Mouse (Mus musculus) macrophage (primary cell): Measurements from ENCODE around the gene Ybx1. TPM values are rescaled to one million over a fixed set of nuclear protein-coding genes. Genes with fewer than 3 reads are reported as not detected.

Source experiments
- H3K27ac ChIP-seq: fragments of 350-480 bp; formaldehyde crosslinking; 2 replicates; pipeline ENCODE4 v1.9.0; 2021
- H3K36me3 ChIP-seq: fragments of 350-480 bp; formaldehyde crosslinking; 2 replicates; pipeline ENCODE4 v1.9.0; 2021; ENCODE audit errors: inconsistent target
- H3K4me3 ChIP-seq: fragments of 350-480 bp; formaldehyde crosslinking; 2 replicates; pipeline ENCODE4 v1.9.0; 2021; ENCODE audit errors: inconsistent target
- H3K79me2 ChIP-seq: fragments of 350-480 bp; formaldehyde crosslinking; 2 replicates; pipeline ENCODE4 v1.9.0; 2021; ENCODE audit errors: inconsistent target
- WGBS: methylation state at CpG from one replicate; pipeline ENCODE4 v1.1.7; 2026; ENCODE audit warnings: inconsistent platforms; ENCODE audit not compliant: missing documents; 5-methylcytosine and 5-hydroxymethylcytosine counted together
- polyA plus RNA-seq: library from polyadenylated mRNA; stranded (reverse); fragments of 250-400 nt; gene quantifications from 3 replicates; pipeline ENCODE4 v1.2.4, GENCODE M21; 2018; ENCODE audit warnings: inconsistent platforms
- total RNA-seq, 78 experiments: library from RNA; depleted of rRNA; stranded (reverse); fragments of 250-400 nt; gene quantifications; 1 replicate in 9 of 78; 2 replicates in 24 of 78; 3 replicates in 43 of 78; 4 replicates in 2 of 78; pipeline ENCODE4 v1.2.4; 2018; ENCODE audit warnings: inconsistent platforms in 56 of 78

Gene Ybx1
- total RNA-seq (2018; cell fraction: chromatin; rRNA removed): 100 to 1,000 TPM in 22 of 26 experiments, 10 to 100 TPM in 4; 48.6 to 330 (median 194) TPM
- total RNA-seq (2018; cell fraction: cytosol; rRNA removed): 100 to 1,000 TPM; 359 to 922 (median 522) TPM
- 100 to 1,000 TPM; 102 to 314 (median 168) TPM for total RNA-seq (2018; cell fraction: nucleus; rRNA removed)
- polyA plus RNA-seq: 671 to 1,591 TPM (median 793 TPM) in 3 replicates

- no peaks in the 10 kb centered on the region for H3K36me3 ChIP-seq
- under 1% methylated on average over 61 of the region's 61 CpGs for WGBS
- H3K27ac ChIP-seq: peak within 1 kb of the TSS; percentile 76
- peaks cover 41% of the 10 kb centered on the region for H3K79me2 ChIP-seq
- peak within 1 kb of the TSS; percentile 76 for H3K4me3 ChIP-seq
These were observed at the start of gene Ybx1 for GRCm38 (mm10) chr4:119294415-119295133. Gene Ybx1, minus strand, starts transcription at chr4:119294604.

GRCm38 (mm10) chr4:119338861-119339361 is 44.5 kb upstream of the Ybx1 start:
- Histone ChIP-seq H3K4me3 (no peak overlapping the region), H3K36me3 (no peaks in the 10 kb centered on the region), H3K79me2 (no peaks in the 10 kb centered on the region), H3K27ac (no peak overlapping the region)
- 11% methylated on average over 10 of the region's 10 CpGs for WGBS

DNA sequence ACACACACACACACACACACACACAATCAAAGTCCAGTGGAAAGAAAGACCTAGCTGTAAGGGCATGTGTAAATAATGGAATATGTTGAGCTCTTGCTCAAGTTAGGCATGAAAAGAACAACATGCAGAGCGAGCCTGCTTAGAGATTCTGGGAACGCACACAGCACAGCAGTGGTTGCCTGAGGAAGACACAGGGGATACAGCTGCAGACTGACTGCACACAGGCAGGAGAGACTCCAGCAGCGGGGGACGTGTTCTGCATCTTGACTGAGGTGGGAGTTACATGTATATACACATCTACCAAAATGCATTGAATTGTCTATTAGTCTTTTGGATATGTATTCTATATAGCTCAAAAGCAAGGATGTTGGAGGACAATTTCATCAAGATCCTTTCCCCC is 44.0 kb upstream of the Ybx1 start:
- no peaks in the 10 kb centered on the region for H3K36me3 ChIP-seq
- no peak overlapping the region for H3K4me3 ChIP-seq
- H3K79me2 ChIP-seq: no peaks in the 10 kb centered on the region
- no peak overlapping the region for H3K27ac ChIP-seq
- WGBS: 95% methylated on average over 4 of the region's 4 CpGs

GRCm38 (mm10) chr4:119333487-119333886 is 39.1 kb upstream of the Ybx1 start:
- H3K79me2 ChIP-seq: no peaks in the 10 kb centered on the region
- H3K36me3 ChIP-seq: no peaks in the 10 kb centered on the region
- 94% methylated on average over 5 of the region's 6 CpGs for WGBS
- H3K27ac ChIP-seq: no peak overlapping the region
- H3K4me3 ChIP-seq: no peak overlapping the region

- Histone ChIP-seq H3K27ac (peak overlapping the region; percentile 61), H3K4me3 (peak overlapping the region; percentile 78)
These were observed 26.6 kb upstream of the Ybx1 start for GRCm38 (mm10) chr4:119320896-119321550.

GRCm38 (mm10) chr4:119320131-119320830 is 25.9 kb upstream of the Ybx1 start, which contains the start of gene Ppih:
Gene Ppih, minus strand, starts transcription at chr4:119320546.
- peak within 1 kb of the TSS; percentile 78 for H3K4me3 ChIP-seq
- 2% methylated on average over 44 of the region's 44 CpGs for WGBS
- peak within 1 kb of the TSS; percentile 61 for H3K27ac ChIP-seq
- H3K79me2 ChIP-seq: peaks cover 11% of the 10 kb centered on the region
- H3K36me3 ChIP-seq: peaks cover 19% of the 10 kb centered on the region; the same call in 1 of the 2 replicates

More at GRCm38 (mm10) chr4:119320896-119321550, 26.6 kb upstream of the Ybx1 start:
- peaks cover 12% of the 10 kb centered on the region; the same call in 1 of the 2 replicates for H3K36me3 ChIP-seq
- 46% methylated on average over 6 of the region's 10 CpGs for WGBS
- H3K79me2 ChIP-seq: peaks cover 11% of the 10 kb centered on the region

DNA sequence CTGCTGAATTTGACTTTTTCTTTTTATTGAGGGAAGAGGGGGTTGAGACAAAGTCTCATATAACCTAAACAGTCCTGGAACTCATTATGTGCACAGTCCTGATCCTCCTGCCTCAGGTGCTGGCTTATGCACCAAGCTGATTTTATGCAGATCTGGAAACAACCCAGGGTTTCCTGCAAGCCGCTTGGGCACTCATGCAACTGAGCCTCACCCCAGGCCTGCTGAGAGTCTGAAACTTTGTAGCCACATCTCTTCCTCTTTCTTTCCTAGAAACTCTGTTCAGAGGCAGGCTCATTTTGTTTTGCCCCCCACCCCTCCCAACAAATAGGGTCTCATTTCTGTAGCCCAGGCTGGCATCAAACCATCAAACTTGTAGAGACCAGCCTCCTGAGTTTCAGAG is 19.4 kb upstream of the Ybx1 start:
- peaks cover 29% of the 10 kb centered on the region; the same call in 1 of the 2 replicates for H3K36me3 ChIP-seq
- 64% methylated on average over 1 of the region's 1 CpGs for WGBS
- H3K27ac ChIP-seq: no peak overlapping the region
- no peaks in the 10 kb centered on the region; the same call in 1 of the 2 replicates for H3K79me2 ChIP-seq
- no peak overlapping the region for H3K4me3 ChIP-seq

DNA sequence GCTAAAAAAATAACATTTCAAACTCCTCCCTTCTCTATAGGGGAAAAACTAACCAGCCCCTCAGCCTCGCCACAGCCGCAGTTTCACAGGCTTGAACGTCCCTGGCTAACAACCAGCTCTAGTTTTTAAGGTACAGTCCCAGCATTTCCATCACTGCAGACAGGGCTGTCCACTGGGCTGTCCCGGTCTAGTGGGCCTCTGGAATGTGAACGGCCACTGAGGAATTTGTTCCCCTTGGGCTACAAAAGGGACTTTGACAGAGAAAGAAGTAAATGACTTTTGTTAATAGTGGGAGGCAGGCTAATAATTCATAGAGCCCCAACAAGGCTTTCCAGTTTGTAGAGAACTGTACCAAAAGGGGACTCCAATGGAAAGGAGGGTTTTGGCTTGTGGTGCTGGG is 11.0 kb upstream of the Ybx1 start:
- H3K4me3 ChIP-seq: no peak overlapping the region
- H3K36me3 ChIP-seq: no peaks in the 10 kb centered on the region
- WGBS: 95% methylated on average over 5 of the region's 5 CpGs
- H3K27ac ChIP-seq: no peak overlapping the region
- H3K79me2 ChIP-seq: no peaks in the 10 kb centered on the region

- no peak overlapping the region for H3K4me3 ChIP-seq
- WGBS: 86% methylated on average over 8 of the region's 8 CpGs
- no peaks in the 10 kb centered on the region for H3K79me2 ChIP-seq
- H3K27ac ChIP-seq: peak overlapping the region; percentile 61
- H3K36me3 ChIP-seq: no peaks in the 10 kb centered on the region
These were observed 8.9 kb upstream of the Ybx1 start for GRCm38 (mm10) chr4:119303291-119303690.

DNA sequence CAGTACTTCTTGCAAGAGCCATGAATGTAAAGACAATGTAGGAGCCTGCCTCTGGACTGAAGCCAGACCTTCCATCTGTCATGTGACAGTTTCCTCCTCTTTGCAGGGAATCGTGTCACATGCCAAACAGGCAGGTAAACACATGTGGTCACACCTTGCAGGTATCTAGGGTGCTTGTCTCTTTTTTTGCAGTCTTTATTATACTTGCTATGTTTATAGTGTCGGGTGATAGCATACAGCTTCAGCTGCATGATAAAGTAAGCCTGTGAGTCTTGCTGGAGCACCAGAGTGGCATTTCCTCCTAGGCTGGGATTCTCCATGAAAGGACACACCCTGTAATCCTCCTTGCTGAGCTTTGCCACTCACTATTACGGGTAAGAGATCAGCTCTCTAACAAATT is 7.4 kb upstream of the Ybx1 start:
- H3K79me2 ChIP-seq: no peaks in the 10 kb centered on the region
- H3K36me3 ChIP-seq: no peaks in the 10 kb centered on the region
- no peak overlapping the region for H3K4me3 ChIP-seq
- H3K27ac ChIP-seq: no peak overlapping the region
- WGBS: 92% methylated on average over 3 of the region's 3 CpGs

DNA sequence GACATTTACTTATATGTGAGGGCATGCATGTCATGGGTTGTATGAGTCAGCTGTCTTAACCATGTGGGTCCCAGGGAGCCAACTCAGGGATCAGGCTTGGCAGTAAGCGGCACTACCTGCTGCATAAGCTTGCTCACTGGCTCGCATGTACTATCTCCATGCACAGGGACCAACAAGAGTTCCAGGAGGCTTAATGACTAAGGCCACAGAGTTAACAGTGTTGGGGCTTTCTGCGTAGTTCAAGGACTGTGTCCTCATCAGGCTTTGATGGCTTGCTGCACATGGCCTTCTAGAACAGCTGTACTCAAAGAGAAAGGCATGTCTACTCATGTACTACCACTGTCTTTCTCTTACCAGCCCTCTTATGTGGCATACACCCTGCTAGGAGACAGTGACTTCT is 6.4 kb upstream of the Ybx1 start:
- no peaks in the 10 kb centered on the region for H3K36me3 ChIP-seq
- no peaks in the 10 kb centered on the region for H3K79me2 ChIP-seq
- 97% methylated on average over 3 of the region's 3 CpGs for WGBS
- H3K27ac ChIP-seq: no peak overlapping the region
- H3K4me3 ChIP-seq: no peak overlapping the region

GRCm38 (mm10) chr4:119297361-119297760 is 3.0 kb upstream of the Ybx1 start:
- 77% methylated on average over 2 of the region's 2 CpGs for WGBS
- Histone ChIP-seq H3K79me2 (peaks cover 13% of the 10 kb centered on the region), H3K27ac (no peak overlapping the region), H3K4me3 (no peak overlapping the region), H3K36me3 (no peaks in the 10 kb centered on the region)

GRCm38 (mm10) chr4:119295134-119295453 is 690 bp upstream of the Ybx1 start:
- Histone ChIP-seq H3K27ac (peak overlapping the region; percentile 51), H3K36me3 (no peaks in the 10 kb centered on the region), H3K79me2 (peaks cover 36% of the 10 kb centered on the region), H3K4me3 (peak overlapping the region; percentile 53)
- WGBS: 20% methylated on average over 6 of the region's 6 CpGs

- peak overlapping the region; percentile 76 for H3K4me3 ChIP-seq
- no peaks in the 10 kb centered on the region for H3K36me3 ChIP-seq
- under 1% methylated on average over 74 of the region's 80 CpGs for WGBS
- H3K27ac ChIP-seq: peak overlapping the region; percentile 76
- H3K79me2 ChIP-seq: peaks cover 49% of the 10 kb centered on the region
These were observed 688 bp downstream of the Ybx1 start for GRCm38 (mm10) chr4:119293574-119294258.
